Mouse (Mus musculus): ENCODE measurements around the gene Ccdc51.

Gene Ccdc51

GRCm38 (mm10) chr9:109082124-109082800, at the start of gene Ccdc51, which contains the start of gene Tma7:
TSS of gene Ccdc51 (plus strand) at chr9:109082493.
TSS of gene Tma7 (minus strand) at chr9:109082587.
- peak; percentile 90 for DNase-seq (ENCODE audit: low read depth, low spot score)

- DNase-seq (ENCODE audit: low read depth, low spot score), result peak; percentile 74
Measured at GRCm38 (mm10) chr9:109038086-109038895, 44.0 kb upstream of the Ccdc51 start, which contains the start of gene Shisa5. TSS of gene Shisa5 (plus strand) at chr9:109038565.

GRCm38 (mm10) chr9:109038901-109039364, 43.4 kb upstream of the Ccdc51 start:
- peak; percentile 19 for DNase-seq (ENCODE audit: low read depth, low spot score)

- no peak for DNase-seq (ENCODE audit: low read depth, low spot score)
Measured at GRCm38 (mm10) chr9:109039681-109040080, 42.6 kb upstream of the Ccdc51 start.

GRCm38 (mm10) chr9:109040216-109040615, 42.1 kb upstream of the Ccdc51 start:
- no peak for DNase-seq (ENCODE audit: low read depth, low spot score)

GRCm38 (mm10) chr9:109040906-109041305, 41.4 kb upstream of the Ccdc51 start:
- DNase-seq (ENCODE audit: low read depth, low spot score), result no peak

- DNase-seq (ENCODE audit: low read depth, low spot score), result no peak
Measured at GRCm38 (mm10) chr9:109041351-109041750, 40.9 kb upstream of the Ccdc51 start.

- peak; percentile 90 for DNase-seq (ENCODE audit: low read depth, low spot score)
Measured at GRCm38 (mm10) chr9:109046306-109046705, 36.0 kb upstream of the Ccdc51 start.

GRCm38 (mm10) chr9:109049316-109049715, 33.0 kb upstream of the Ccdc51 start:
- DNase-seq (ENCODE audit: low read depth, low spot score), result peak; percentile 15

GRCm38 (mm10) chr9:109049996-109050673, 32.2 kb upstream of the Ccdc51 start:
- DNase-seq (ENCODE audit: low read depth, low spot score), result peak; percentile 75

GRCm38 (mm10) chr9:109050674-109050997, 31.7 kb upstream of the Ccdc51 start:
- DNase-seq (ENCODE audit: low read depth, low spot score), result no peak

- DNase-seq (ENCODE audit: low read depth, low spot score), result peak; percentile 91
Measured at GRCm38 (mm10) chr9:109051011-109051501, 31.2 kb upstream of the Ccdc51 start.

- DNase-seq (ENCODE audit: low read depth, low spot score), result peak; percentile 82
Measured at GRCm38 (mm10) chr9:109051651-109052489, 30.4 kb upstream of the Ccdc51 start.

- peak; percentile 81 for DNase-seq (ENCODE audit: low read depth, low spot score)
Measured at GRCm38 (mm10) chr9:109052490-109053260, 29.6 kb upstream of the Ccdc51 start.

- DNase-seq (ENCODE audit: low read depth, low spot score), result peak; percentile 27
Measured at GRCm38 (mm10) chr9:109053366-109053765, 28.9 kb upstream of the Ccdc51 start.

GRCm38 (mm10) chr9:109053851-109054250, 28.4 kb upstream of the Ccdc51 start:
- peak; percentile 43 for DNase-seq (ENCODE audit: low read depth, low spot score)

- peak; percentile 89 for DNase-seq (ENCODE audit: low read depth, low spot score)
Measured at GRCm38 (mm10) chr9:109054712-109055111, 27.6 kb upstream of the Ccdc51 start.

- DNase-seq (ENCODE audit: low read depth, low spot score), result peak; percentile 46
Measured at GRCm38 (mm10) chr9:109055271-109056030, 26.8 kb upstream of the Ccdc51 start.

- DNase-seq (ENCODE audit: low read depth, low spot score), result no peak
Measured at GRCm38 (mm10) chr9:109056081-109056690, 26.1 kb upstream of the Ccdc51 start.

All from CD4-positive, CD25-positive, alpha-beta regulatory T cell, adult 2 months (primary cell).